Mouse (Mus musculus) spleen, postnatal 0 days (tissue): Measurements from ENCODE around the gene Cct6b. TPM values are rescaled to one million over a fixed set of nuclear protein-coding genes. Genes with fewer than 3 reads are reported as not detected.

Experiments
- polyA plus RNA-seq: library from polyadenylated mRNA; unstranded; fragments of >200 nt; fragmentation: Nextera tagmentation; extraction: Ambion mirVana; gene quantifications from 2 replicates; pipeline ENCODE4 v1.2.1, GENCODE M21; 2015

The Cct6b gene
- 0.32 and 0.34 TPM in 2 replicates for polyA plus RNA-seq

DNA sequence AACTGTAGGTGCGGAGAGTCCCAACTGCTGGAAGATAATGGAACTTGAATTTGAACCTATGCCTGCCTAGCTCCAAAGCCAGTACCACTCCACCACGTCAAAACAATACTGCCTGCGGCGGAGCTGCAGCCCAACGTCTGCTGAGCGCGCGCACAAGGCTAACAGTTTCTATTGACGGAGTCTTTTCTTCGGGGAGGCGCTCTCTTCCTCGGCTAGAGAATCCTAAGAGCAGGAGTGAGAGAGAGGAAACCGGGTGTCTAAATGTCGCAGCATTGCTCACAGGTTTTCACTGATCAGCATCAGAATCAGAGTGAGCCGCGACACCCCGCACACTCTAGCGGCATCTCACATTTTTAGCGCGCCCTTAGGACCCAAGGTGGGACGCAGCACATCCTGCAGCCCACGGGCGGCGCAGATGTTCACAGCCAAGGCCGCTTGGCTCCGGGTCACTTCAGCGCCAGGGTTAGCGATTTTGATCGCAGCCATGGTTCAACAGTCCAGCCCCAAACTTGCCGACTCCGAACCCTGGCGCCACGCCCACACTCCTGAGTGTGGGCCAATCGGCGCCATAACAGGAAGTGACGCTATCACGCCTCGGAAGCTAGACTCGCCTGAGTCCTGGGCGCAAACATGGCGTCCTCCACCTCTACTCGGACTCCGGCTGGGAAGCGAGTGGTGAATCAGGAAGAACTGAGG, at the start of gene Cct6b, which contains the start of gene Zfp830:
Cct6b (minus strand) TSS at position 580 of the 696 bp plus-strand sequence.
Zfp830 (plus strand) TSS at position 604 of the 696 bp plus-strand sequence.

GRCm38 (mm10) chr11:82780983-82781903, 17.1 kb upstream of the Cct6b start, which contains the start of gene Lig3:
Gene Lig3, plus strand, starts transcription at chr11:82781108.

Other genes starting within 250 kb of the Cct6b start
- gene Zfp830, start within 50 bp of the Cct6b start, polyA plus RNA-seq: 21.5 and 21.9 TPM in 2 replicates
- 8.4 and 11.0 TPM in 2 replicates for gene Lig3, start 16.8 kb upstream of the Cct6b start, polyA plus RNA-seq
- 18.9 and 21.0 TPM in 2 replicates for gene Rffl, start 106.9 kb upstream of the Cct6b start, polyA plus RNA-seq
- 9.3 and 9.6 TPM in 2 replicates for gene Rad51d, start 126.3 kb upstream of the Cct6b start, polyA plus RNA-seq
- 0.24 and 0.41 TPM in 2 replicates for gene Fndc8, start 127.8 kb upstream of the Cct6b start, polyA plus RNA-seq
- gene Nle1, start 144.1 kb upstream of the Cct6b start, polyA plus RNA-seq: 20.8 and 23.2 TPM in 2 replicates
- 1.9 and 2.9 TPM in 2 replicates for gene Unc45b, start 146.2 kb upstream of the Cct6b start, polyA plus RNA-seq
- 4.6 and 6.4 TPM in 2 replicates for gene Slfn5, start 187.0 kb upstream of the Cct6b start, polyA plus RNA-seq
- gene Slfn9, start 227.5 kb upstream of the Cct6b start, polyA plus RNA-seq: 5.6 and 5.8 TPM in 2 replicates